Mouse (Mus musculus): ENCODE results near the gene Sema3a.

Sema3a gene

DNA sequence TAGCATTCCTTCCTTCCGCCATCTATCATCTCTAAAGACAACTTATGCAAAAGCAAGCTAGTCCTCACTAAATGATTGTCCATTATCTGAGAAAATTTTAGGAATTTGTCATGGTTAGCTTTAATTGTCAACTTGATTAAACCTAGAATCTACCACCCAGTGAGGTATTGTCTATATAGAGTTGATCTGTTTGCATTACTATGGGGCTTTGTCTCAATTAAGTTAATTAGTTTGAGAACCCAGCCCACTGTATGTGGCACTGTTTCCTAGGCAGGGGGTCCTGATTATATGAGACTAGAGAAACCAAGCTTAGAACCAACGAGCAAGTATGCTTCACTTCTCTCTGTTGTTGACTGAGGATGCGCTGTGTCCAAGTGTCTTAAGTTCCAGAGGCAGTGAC, 194.9 kb downstream of the Sema3a start:
- in situ Hi-C loops (cut with MboI, MseI), result no loop called here

DNA sequence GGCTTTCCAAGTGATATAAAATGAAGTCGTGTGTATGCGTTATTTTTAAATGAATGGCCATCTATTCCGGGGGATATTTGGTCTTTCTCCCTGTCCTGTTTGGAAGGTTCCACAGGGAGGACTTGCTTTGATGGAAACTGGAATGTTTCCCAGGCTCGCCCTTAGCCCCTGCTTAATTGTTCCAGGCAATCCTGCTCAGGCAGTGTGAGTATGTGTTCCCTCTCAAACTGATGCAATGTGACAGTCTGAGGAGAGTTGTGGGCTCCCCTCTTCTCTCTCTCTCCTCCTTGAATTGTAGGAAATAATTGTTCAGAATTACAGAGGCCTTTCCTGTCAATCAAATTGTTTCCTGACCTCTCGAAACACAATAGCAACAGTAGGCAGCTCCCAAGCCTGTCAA, 202.1 kb downstream of the Sema3a start:
- in situ Hi-C loops (cut with MboI, MseI), result no loop called here

DNA sequence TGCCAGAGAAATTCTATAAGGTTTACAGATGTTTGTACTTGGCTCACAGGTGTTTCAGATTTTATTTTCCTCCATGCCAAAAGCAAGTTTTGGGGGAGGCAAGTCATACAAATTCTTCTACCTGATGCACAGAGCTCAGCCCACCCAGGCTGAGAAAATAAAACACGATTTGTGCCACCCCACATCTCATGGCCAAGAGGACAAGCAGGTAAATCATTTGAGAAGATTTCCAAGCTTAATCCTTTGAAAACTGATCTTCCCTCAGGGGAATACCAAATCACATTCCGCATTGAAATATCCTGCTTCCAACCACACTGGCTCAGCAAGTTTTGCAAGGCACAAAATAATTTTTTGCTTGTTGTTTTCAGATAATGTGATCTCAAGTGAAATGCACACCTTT, 206.2 kb downstream of the Sema3a start:
- in situ Hi-C loops (cut with MboI, MseI), result no loop called here

DNA sequence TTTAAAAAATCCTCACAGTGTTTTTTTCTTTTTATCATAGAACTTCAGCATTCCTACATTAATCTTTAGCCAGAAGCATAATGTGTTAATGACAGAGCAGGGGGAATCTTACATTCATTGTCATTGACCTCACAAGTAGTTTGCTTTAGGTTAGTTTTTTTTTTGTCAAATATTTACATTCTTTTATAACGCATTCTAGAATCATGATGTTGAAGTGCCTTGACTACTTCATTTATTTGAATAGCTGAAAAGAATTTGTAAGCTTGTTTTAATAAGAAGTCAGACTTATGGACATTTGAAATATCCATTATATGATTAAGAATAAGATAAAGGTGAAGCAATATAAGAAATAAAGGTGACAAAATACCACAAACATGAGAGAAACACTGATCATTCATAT, 212.5 kb downstream of the Sema3a start:
- in situ Hi-C loops (cut with MboI, MseI), result no loop called here

DNA sequence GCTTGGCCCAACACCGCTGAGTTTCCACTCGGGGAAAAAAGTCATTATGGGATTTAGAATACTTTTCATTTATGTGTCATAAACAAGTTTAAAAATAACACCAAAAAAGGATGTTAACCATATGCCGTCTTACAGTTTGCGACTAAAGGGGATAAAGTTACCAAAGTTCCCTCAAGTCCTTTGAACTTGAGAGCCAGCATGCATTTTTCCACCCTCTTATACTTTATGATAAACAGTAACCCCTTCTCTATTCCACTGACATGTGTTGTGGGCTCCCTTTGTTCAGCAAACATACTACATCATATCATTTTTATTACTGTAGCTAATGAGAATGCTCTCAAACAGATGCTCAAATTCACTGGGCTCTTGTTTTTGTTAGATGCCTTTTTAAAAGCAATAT, 221.9 kb downstream of the Sema3a start:
- in situ Hi-C loops (cut with MboI, MseI), result no loop called here

DNA sequence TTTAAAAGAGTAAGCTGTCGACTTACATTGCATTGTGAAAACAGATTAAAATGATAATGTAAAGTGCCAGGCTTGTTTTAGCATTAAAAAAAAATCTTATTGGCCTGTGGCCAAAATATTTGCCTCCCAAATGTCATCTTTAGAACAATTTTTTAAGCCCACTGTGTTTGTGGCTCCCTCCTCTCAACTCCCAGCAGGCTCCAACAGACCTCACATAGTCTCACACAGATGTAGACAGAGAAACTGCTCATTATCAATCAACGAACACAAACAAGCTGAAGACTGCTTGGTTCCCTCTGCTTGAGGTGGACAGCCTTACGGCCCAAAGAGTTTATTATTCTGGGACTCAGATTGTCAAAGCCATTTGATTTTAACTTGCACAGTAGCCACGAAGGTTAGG, 226.4 kb downstream of the Sema3a start:
- in situ Hi-C loops (cut with MboI, MseI), result no loop called here

DNA sequence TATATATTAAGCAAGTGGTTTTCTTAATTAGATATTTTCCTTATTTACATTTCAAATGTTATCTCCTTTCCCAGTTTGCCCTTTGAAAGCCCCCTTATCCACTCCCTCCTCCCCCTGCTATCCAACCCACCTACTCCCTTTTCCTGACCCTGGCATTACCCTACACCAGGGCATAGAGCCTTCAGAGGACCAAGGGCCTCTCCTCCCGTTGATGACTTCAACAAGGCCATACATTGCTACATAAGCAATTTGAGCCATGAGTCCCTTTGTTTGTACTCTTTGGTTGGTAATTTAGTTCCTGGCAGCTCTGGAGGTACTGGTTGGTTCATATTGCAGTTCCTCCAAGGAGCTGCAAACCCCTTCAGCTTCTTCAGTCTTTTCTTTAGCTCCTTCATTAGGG, 227.8 kb downstream of the Sema3a start:
- in situ Hi-C loops (cut with MboI, MseI), result no loop called here

DNA sequence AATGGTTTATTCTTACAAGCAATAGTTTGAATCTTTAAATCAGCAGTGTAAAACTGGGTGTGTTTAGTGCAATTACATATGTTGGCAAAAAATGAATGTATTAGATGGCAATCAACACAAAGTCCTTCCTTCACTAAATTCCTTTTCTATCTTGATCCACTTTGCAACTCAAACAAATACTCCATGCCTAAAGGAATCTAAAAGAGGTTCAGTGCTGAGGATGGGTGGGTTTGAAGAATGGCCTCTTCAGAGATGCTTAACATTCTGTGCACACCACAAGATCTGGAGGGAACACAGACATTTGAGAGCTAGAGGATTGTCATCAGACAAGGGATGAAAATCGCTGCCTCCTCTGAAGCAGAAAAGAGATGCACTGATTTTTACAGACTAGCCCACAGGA, 228.3 kb downstream of the Sema3a start:
- in situ Hi-C loops (cut with MboI, MseI), result no loop called here

DNA sequence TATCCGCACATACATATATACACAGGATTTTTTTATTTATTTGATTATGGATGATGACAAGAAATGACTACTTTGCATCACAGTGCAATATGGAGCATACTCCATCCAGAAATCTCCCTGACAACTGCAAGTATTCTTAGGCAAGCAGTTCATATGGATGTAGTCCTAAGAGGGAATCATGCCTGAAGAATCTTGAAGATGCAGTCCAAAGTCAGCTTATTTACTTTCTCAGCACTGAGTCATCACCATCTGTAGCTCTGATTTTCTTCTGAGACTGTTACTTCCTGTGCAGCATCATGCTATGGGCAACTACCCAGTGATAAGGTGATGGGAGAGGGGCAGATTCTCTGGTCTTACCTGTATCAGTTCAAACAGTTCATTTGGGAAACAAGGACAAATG, 229.7 kb downstream of the Sema3a start:
- in situ Hi-C loops (cut with MboI, MseI), result no loop called here

DNA sequence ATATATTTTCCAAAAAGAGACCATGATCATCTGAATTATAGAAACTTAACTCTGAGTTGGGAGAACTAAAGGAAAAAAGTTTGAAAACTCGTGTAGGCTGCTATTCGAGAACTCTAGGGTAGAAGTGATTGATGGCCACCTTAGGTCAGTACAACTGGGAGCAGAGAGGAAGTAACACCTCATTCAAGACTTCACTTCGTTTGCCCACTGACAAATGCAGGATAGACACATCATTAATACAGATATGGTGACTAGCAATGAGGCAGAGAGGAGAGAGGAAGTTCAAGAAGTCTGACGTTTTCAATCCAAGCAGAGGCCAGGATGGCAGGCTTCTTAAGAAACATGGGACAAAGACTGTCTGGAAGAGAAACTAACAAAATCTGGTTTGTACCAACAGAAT, 233.6 kb downstream of the Sema3a start:
- in situ Hi-C loops (cut with MboI, MseI), result no loop called here

DNA sequence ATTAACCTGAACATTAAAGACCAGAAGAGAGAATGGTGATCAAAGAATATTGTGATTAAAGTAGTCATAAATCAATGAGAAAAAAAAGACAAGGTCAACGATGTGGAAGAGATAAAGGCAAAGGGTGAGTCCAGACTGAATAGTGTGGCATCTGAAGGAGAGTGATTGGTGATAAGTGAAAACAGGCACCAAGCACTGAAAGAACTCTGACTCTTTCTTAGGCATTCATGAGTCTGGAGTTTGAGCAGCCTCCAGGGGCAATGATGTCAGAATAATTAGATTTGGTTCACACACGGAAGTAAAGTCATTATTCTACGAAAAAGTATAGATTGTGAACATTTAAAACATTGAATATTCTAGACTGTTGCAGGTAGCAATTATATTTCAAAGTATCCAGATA, 235.5 kb downstream of the Sema3a start:
- in situ Hi-C loops (cut with MboI, MseI), result no loop called here

DNA sequence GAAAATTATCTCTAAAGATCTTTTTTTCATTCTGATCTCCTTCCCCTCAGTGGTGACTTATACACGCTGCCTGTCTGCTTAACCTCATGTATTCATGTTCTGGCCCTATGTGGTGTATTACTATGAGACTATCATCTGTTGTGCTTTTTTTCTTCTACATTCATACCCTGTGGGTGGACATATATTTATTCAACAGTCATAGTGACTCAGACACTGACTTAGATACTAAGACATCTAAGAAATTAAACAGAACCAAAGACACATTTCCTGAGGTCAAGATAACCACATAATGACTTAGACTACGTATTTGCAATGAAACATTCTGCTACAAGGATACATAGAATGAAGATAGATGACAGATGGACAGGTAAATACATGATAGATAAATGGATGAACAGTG, 239.9 kb downstream of the Sema3a start:
- in situ Hi-C loops (cut with MboI, MseI), result no loop called here

DNA sequence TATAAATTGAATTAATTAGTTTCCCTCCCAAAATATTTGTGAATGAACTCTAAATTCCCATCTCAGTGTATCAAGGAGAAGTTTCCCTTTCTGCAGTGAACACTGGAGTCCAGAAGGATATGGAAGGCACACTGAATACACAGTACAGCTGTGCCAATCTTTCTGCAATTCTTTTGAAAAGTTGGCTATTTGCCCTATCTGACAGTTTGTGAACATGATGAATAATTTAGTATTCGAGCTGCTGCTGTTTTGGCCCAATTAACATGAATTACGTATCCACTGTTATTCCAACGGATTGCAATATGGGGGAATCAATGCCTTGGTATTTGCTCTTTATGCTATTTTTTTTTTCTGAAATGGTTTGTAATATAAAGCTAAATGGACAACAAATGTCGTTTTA, 254.0 kb downstream of the Sema3a start:
- in situ Hi-C loops (cut with MboI, MseI), result no loop called here

DNA sequence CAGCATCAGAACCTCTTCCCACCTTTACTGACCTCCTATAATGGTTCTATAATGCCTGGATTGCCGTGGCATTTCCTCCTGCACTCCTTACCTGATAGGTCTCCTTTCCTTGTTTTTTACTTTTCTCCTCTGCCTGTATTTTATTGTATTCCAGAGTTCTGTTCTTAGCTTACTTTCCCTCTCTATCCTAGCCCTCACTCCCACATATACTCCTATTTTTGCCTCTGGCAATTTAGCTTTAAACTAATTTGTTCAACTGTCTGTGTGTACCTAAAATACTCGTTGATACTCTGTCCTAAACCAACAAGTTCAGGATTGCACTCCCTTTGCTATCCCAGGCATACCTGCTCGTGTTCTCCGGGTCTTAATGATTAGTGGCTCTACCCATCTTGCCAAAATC, 258.8 kb downstream of the Sema3a start:
- in situ Hi-C loops (cut with MboI, MseI), result no loop called here

DNA sequence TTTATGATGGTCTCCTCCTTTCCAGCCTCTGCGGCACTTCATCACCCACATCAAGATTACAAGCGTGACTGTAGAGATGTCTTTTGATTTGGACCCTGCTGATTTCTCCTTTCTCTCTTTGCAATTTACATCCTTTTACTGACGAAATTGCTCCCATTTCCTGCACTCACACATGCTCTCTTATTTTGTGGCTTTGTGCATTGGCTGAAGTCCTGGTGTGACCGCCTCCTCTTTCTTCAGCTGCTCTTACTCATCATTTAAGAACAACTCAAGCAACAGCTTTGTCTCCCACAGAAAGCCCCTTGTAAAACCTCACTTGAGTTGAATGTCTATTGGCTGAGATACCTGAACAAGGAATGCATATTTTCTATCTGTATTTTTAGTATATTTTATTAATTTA, 259.5 kb downstream of the Sema3a start:
- in situ Hi-C loops (cut with MboI, MseI), result no loop called here

DNA sequence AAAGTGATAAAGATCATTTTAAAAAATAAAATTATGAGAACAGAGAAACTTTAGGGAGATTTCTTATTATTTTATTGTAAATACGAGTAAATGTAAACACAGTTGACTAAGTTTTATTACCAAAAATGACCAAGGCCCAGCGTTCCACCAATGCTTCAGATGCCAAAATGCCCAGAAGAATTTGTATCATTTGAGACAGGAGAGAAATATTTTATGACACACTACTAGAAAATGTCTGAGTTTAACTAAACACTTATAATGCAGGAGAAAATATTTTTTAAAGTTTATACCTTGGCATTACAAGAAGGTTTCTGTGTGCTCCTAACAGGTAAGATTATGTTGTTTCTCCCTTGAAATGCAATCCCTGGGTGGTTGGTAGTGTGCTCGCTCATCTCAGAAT, 261.4 kb downstream of the Sema3a start:
- in situ Hi-C loops (cut with MboI, MseI), result no loop called here

DNA sequence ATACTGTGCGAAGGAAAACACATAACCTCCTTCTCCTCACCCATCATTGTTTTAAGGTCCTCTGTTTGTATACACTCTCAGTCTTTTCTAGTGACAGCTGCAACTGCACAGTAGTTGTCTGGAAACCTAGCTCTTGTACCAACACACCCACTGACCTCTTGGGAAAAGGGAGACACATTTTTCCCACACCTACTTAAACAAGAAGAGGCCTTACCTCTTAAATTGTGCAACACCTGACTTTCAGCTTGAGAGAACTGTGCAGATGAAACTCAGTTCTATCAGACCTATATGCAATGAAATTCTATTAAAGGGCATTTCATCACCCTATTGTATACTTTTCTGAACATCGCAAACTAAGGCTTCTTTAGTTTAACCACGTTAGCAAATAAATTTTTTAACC, 262.5 kb downstream of the Sema3a start:
- in situ Hi-C loops (cut with MboI, MseI), result no loop called here

DNA sequence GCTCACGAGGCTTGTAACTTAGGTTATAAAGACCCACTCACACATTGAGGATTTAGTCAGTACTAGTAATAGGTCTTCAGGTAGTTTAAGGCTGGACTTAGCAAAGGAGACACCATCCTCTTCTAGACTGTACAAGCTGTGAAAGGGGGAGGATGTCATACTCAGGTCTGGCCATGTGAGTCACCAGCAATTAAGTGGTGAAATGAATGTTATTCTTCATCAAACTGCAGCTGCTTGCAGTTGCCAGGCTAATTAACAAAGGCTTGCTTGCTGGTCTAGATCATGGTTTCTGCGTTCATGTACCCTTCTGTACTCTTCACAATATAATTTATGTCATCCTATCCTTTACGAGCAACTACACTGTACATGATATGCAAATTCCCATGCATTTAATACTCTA, 264.8 kb downstream of the Sema3a start:
- in situ Hi-C loops (cut with MboI, MseI), result no loop called here

DNA sequence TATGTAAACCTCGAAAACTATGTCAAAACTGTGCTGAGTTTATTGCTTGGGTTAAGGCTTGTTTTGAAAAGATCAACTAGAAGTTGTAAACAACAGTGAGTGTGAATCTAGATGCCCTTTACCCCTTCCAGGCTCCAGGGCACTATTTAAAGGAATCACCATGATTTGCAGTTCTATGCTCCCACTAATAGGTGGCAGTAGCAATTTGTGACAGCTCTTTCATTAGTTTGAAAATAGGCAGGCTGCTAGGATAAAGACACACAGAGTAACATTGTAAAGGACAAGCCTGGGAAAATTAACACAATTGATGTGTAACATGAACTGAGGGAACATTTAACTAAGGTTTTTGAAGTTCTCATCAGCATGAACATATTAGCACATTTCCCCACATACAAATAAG, 280.2 kb downstream of the Sema3a start:
- in situ Hi-C loops (cut with MboI, MseI), result no loop called here

DNA sequence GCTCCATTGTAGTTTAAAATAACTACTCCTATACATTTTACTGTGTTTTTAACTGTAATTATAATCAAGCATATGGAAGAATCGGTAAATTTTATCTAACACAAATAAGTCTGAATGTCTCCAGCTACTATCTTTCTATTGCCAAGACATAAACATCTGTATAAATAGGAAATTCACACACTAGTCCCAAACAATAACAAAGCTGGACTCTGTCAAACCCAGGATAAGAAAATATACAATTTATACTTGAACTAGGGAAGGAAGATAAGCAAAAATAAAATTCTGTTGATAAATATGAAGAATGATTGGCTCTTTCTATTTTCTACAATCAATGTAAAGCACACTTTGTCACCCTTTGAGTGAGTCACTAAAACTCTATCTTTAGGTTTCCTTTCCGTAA, 280.9 kb downstream of the Sema3a start:
- in situ Hi-C loops (cut with MboI, MseI), result no loop called here

DNA sequence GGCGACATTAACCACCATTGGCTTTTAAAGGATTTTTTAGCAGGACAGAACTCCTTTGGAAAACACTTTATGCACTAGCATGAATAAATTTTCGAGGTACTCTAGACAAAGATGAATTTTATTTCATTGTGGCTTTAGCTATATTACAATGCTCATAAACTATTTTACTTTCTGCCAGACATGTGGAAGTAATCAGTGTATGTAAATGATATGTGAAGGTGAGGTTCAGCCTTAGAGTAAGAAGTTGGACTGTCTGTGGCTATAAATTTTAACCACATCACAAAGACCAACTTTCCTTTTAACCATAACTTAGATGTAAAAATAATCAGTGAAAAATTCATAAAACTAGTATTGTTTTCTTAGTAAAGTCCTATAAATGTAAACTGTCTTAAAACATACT, 286.7 kb downstream of the Sema3a start:
- in situ Hi-C loops (cut with MboI, MseI), result no loop called here

DNA sequence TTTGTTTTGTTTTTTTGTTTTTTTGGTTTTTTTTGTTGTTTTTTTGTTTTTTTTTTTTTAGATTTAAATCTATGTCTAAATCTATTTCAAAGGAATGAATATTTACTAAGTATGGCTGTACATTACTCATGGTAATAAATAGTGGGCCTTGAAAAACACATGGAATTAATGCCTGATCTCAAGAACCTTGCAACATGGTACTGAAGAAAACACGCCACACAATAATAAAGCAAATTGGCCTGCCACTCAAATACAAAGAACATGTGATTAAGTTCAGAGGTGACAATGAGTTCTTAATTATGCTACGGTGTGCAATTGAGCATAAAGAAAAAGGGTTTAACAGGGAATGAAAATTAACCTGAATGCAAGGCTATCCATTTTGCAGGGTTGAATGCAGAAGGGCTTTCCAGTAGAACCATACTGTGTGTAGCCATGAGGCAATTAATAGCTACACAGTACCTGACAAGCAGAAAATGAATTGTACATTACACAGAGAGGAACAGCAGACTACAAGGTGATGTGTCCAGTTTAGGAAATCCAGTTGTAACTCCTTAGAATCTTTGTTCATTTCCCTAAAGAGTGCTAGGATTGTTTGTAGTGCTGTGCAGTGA, 288.8 kb downstream of the Sema3a start:
- in situ Hi-C loops (cut with MboI, MseI), result no loop called here

DNA sequence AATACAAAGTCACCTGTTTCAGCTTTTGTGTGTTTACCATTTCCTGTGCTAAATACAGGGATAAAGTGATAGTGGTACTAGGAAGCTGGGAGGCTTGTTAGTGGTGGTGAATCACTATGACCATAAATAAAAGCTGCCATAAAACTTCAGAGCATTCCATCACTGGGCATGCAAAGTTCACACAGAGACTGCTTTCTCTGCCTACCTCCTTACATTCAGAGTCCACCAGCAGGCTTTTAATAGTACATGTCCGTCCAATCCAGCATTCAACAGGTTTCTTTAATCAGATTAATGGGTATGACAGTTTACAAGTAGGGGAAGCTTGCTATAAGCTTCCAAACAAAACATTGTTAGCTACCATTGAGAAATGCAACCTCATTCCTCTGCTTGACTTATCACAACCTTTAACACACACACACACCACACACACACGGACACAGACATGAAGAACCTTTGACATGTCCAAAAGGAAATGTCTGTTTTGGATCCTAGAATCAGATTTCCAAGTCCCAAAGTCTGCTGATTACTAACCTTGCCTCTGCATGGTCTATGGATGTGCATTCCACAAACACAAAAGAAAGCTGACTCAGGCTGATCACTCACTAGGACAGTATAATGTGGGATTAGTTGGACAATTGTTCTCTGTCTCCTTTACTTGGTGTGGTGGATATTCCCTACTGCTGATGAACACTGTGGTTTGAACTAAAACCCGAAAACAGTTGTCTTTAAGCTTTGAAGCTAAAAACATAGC, 291.9 kb downstream of the Sema3a start:
- in situ Hi-C loops (cut with MboI, MseI), result no loop called here
